31 mouse cellular contexts compared by ENCODE assay signal in genomic region chr7:119762166-119762697, GRCm38 (mm10). TPM values are rescaled to one million over a fixed set of nuclear protein-coding genes. Genes with fewer than 3 reads are reported as not detected.
DNase-seq lines count a peak whose midpoint lies in the region; ATAC-seq and TF ChIP-seq lines count a peak whose summit lies in the region.
"Had no signal": no experiment of that assay in that cellular context is flagged by ENCODE, and none has a peak within 500 bp of the region (broad histone marks: within the 10 kb centered on the region; RNA-seq: fewer than 3 reads in every experiment).

No protein-coding gene starts in this region.

- H3K4me2 ChIP-seq in liver, embryonic 12.5 days: no peak overlapping the region
- H3K4me2 ChIP-seq in stomach, embryonic 15.5 days: no peak overlapping the region
- no peak overlapping the region for H3K4me2 ChIP-seq in midbrain, embryonic 11.5 days
- H3K4me2 ChIP-seq: embryonic facial prominence, embryonic 13.5 days; forebrain, embryonic 13.5 days; heart, embryonic 11.5 days; hindbrain, embryonic 12.5 days; hindbrain, embryonic 15.5 days had no signal

- H3K79me2 ChIP-seq in liver, adult 2 months (ENCODE audit: control insufficient read depth, insufficient read depth, low read length): peaks cover 4% of the 10 kb centered on the region; the same call in 1 of the 2 replicates

- H3K9me3 ChIP-seq in liver, embryonic 12.5 days (replicated peaks): no peaks in the 10 kb centered on the region
- H3K9me3 ChIP-seq in stomach, embryonic 15.5 days: no peaks in the 10 kb centered on the region
- H3K9me3 ChIP-seq in midbrain, embryonic 11.5 days (ENCODE audit: control insufficient read depth, low read length): no peaks in the 10 kb centered on the region
- H3K9me3 ChIP-seq: embryonic facial prominence, embryonic 10.5 days; embryonic facial prominence, embryonic 13.5 days; forebrain, embryonic 10.5 days; forebrain, embryonic 13.5 days; hindbrain, embryonic 12.5 days; hindbrain, embryonic 15.5 days had no signal

- H3K27ac ChIP-seq in liver, adult 2 months (replicated peaks; ENCODE audit: insufficient read depth, low read depth, low read length): 0 out of 2 replicates have a peak overlapping the region, but pooled peaks have one; percentile 26
- H3K27ac ChIP-seq in liver, embryonic 12.5 days: no peak overlapping the region
- H3K27ac ChIP-seq in stomach, embryonic 15.5 days: no peak overlapping the region; the same call in 1 of the 2 replicates
- no peak overlapping the region for H3K27ac ChIP-seq in midbrain, embryonic 11.5 days (ENCODE audit: low read depth, low read length)
- H3K27ac ChIP-seq: embryonic facial prominence, embryonic 10.5 days; embryonic facial prominence, embryonic 13.5 days; forebrain, embryonic 10.5 days; forebrain, embryonic 13.5 days; hindbrain, embryonic 12.5 days; hindbrain, embryonic 15.5 days had no signal

- no peaks in the 10 kb centered on the region for H3K27me3 ChIP-seq in liver, adult 2 months (ENCODE audit: control insufficient read depth, insufficient read depth, low read length)
- no peaks in the 10 kb centered on the region for H3K27me3 ChIP-seq in liver, embryonic 12.5 days (replicated peaks)
- no peaks in the 10 kb centered on the region for H3K27me3 ChIP-seq in stomach, embryonic 15.5 days (replicated peaks)
- H3K27me3 ChIP-seq in midbrain, embryonic 11.5 days (ENCODE audit: control insufficient read depth, insufficient read depth, low read length): no peaks in the 10 kb centered on the region
- H3K27me3 ChIP-seq: embryonic facial prominence, embryonic 13.5 days; forebrain, embryonic 13.5 days; hindbrain, embryonic 12.5 days; hindbrain, embryonic 15.5 days had no signal

- no peak for TF ChIP-seq POLR2A in liver, adult 2 months (IDR thresholded peaks at IDR 0.05; ENCODE audit: extremely low read depth, insufficient read depth, low read length)

- peaks cover 7% of the 10 kb centered on the region for H3K4me1 ChIP-seq in liver, adult 2 months (ENCODE audit: control insufficient read depth, insufficient read depth, low read length)
- no peaks in the 10 kb centered on the region for H3K4me1 ChIP-seq in liver, embryonic 12.5 days
- H3K4me1 ChIP-seq in stomach, embryonic 15.5 days: no peaks in the 10 kb centered on the region
- no peaks in the 10 kb centered on the region for H3K4me1 ChIP-seq in midbrain, embryonic 11.5 days (ENCODE audit: control insufficient read depth, insufficient read depth, low read length)
- H3K4me1 ChIP-seq: embryonic facial prominence, embryonic 10.5 days; embryonic facial prominence, embryonic 13.5 days; forebrain, embryonic 10.5 days; forebrain, embryonic 13.5 days; hindbrain, embryonic 12.5 days; hindbrain, embryonic 15.5 days had no signal

- H3K9ac ChIP-seq in liver, adult 2 months (ENCODE audit: low read depth, low read length): peak overlapping the region; percentile 4; the same call in 1 of the 2 replicates
- H3K9ac ChIP-seq in liver, embryonic 12.5 days: no peak overlapping the region
- no peak overlapping the region for H3K9ac ChIP-seq in stomach, embryonic 15.5 days
- H3K9ac ChIP-seq in midbrain, embryonic 11.5 days (ENCODE audit: low read length): no peak overlapping the region
- H3K9ac ChIP-seq: embryonic facial prominence, embryonic 13.5 days; forebrain, embryonic 13.5 days; hindbrain, embryonic 12.5 days; hindbrain, embryonic 15.5 days had no signal

- DNase-seq in liver, adult 2 months (ENCODE audit: extremely low read depth, low read depth, low spot score): peak; percentile 63
- DNase-seq in NIH3T3 (ENCODE audit: low read depth): peak; percentile 22
- no peak for DNase-seq in left cerebral cortex, postnatal 4 days
- no peak for DNase-seq in heart, adult 11 months
- no peak for DNase-seq in midbrain, embryonic 11.5 days (ENCODE audit: low spot score, missing footprints)
- DNase-seq: adrenal gland, adult 8-10 months; adrenal gland, postnatal 25 days; cerebellum, adult 11-12 months; cerebellum, adult 8-10 months; cerebellum, postnatal 10 days; cerebellum, postnatal 36 days; embryo, embryonic 11 days; gastrocnemius, postnatal 10 days; gastrocnemius, postnatal 36 days had no signal

- TF ChIP-seq CTCF in liver, adult 2 months (IDR thresholded peaks at IDR 0.05; ENCODE audit: low read depth, low read length): no peak

- peaks cover 12% of the 10 kb centered on the region for H3K36me3 ChIP-seq in liver, adult 2 months (ENCODE audit: control insufficient read depth, insufficient read depth, low read length)
- H3K36me3 ChIP-seq in liver, embryonic 12.5 days: no peaks in the 10 kb centered on the region
- H3K36me3 ChIP-seq in stomach, embryonic 15.5 days: no peaks in the 10 kb centered on the region
- H3K36me3 ChIP-seq in midbrain, embryonic 11.5 days (ENCODE audit: control insufficient read depth, insufficient read depth, low read length): no peaks in the 10 kb centered on the region
- H3K36me3 ChIP-seq: embryonic facial prominence, embryonic 10.5 days; embryonic facial prominence, embryonic 13.5 days; forebrain, embryonic 10.5 days; hindbrain, embryonic 12.5 days; hindbrain, embryonic 15.5 days had no signal

- WGBS in liver, adult 2 months: 13% methylated on average over 4 of the region's 4 CpGs
- WGBS in liver, embryonic 12.5 days (ENCODE audit: insufficient replicate concordance): 43% methylated on average over 4 of the region's 4 CpGs
- WGBS in stomach, embryonic 15.5 days: 35% methylated on average over 4 of the region's 4 CpGs
- WGBS in midbrain, embryonic 11.5 days: 73% methylated on average over 4 of the region's 4 CpGs

- intact Hi-C loops in left cerebral cortex, postnatal 4 days (cut with DNase I): no loop called here

- H3K4me3 ChIP-seq in liver, adult 2 months (ENCODE audit: insufficient read depth, low read depth, low read length): no peak overlapping the region
- no peak overlapping the region for H3K4me3 ChIP-seq in liver, embryonic 12.5 days
- H3K4me3 ChIP-seq in stomach, embryonic 15.5 days (replicated peaks): no peak overlapping the region
- H3K4me3 ChIP-seq in midbrain, embryonic 11.5 days (ENCODE audit: low read depth, low read length): no peak overlapping the region
- H3K4me3 ChIP-seq: embryonic facial prominence, embryonic 10.5 days; embryonic facial prominence, embryonic 13.5 days; erythroblast, embryonic 14.5 days; forebrain, embryonic 10.5 days; forebrain, embryonic 13.5 days; hindbrain, embryonic 12.5 days; hindbrain, embryonic 15.5 days had no signal

- no peak for ATAC-seq in liver, embryonic 12.5 days
- ATAC-seq in stomach, embryonic 15.5 days (ENCODE audit: insufficient read depth, low FRiP score, low read depth): peak; percentile 62
- no peak for ATAC-seq in midbrain, embryonic 11.5 days (ENCODE audit: low FRiP score)
- ATAC-seq: activated CD4-positive, CD25-positive, alpha-beta regulatory T cell, adult 4 months; CD4-positive, CD25-positive, alpha-beta regulatory T cell, adult 4 months; forebrain, embryonic 13.5 days; forebrain, embryonic 16.5 days had no signal

RNA-seq across cellular contexts. Expression of gene Acsm3, which starts 1.5 kb away (rescaled TPM):
- 212 and 304 TPM in 2 replicates for total RNA-seq in liver, adult 2 months (2014; rRNA removed)
- 49.8 and 66.9 TPM in 2 replicates for polyA plus RNA-seq in liver, adult 2 months (2012; rRNA removed)
- 0.26 and 0.31 TPM in 2 replicates for polyA plus RNA-seq in liver, embryonic 12.5 days (2016; fragmentation: Nextera tagmentation; extraction: Ambion mirVana)
- polyA plus RNA-seq in stomach, embryonic 15.5 days (2015; fragmentation: Nextera tagmentation; extraction: Ambion mirVana): 9.6 and 15.6 TPM in 2 replicates
- total RNA-seq in left cerebral cortex, postnatal 4 days (2021): not detected
- 0.11 and 0.19 TPM in 2 replicates for polyA plus RNA-seq in midbrain, embryonic 11.5 days (2014; fragmentation: Nextera tagmentation; extraction: Ambion mirVana)
- total RNA-seq: granulocyte monocyte progenitor cell, adult 5-6 weeks; hematopoietic stem cell, adult 5-6 weeks had no signal
- polyA plus RNA-seq: activated CD4-positive, CD25-positive, alpha-beta regulatory T cell, adult 4 months; cortical plate, adult 2 months; embryonic facial prominence, embryonic 10.5 days; erythroblast, embryonic 14.5 days; forebrain, embryonic 16.5 days; heart, postnatal 0 days; hindbrain, embryonic 15.5 days had no signal

RNA-seq across cellular contexts. Expression of gene Rexo5, which starts 31.6 kb away (rescaled TPM):
- 4.8 and 5.4 TPM in 2 replicates for total RNA-seq in liver, adult 2 months (2014; rRNA removed)
- 1.0 and 1.9 TPM in 2 replicates for polyA plus RNA-seq in liver, adult 2 months (2012; rRNA removed)
- 13.6 and 14.0 TPM in 2 replicates for polyA plus RNA-seq in liver, embryonic 12.5 days (2016; fragmentation: Nextera tagmentation; extraction: Ambion mirVana)
- 20.4 and 20.7 TPM in 2 replicates for polyA plus RNA-seq in stomach, embryonic 15.5 days (2015; fragmentation: Nextera tagmentation; extraction: Ambion mirVana)
- 1 to 10 TPM; 7.2 to 7.9 TPM for total RNA-seq in left cerebral cortex, postnatal 4 days (2021)
- polyA plus RNA-seq in midbrain, embryonic 11.5 days (2014; fragmentation: Nextera tagmentation; extraction: Ambion mirVana): 21.0 and 25.2 TPM in 2 replicates

RNA-seq across cellular contexts. Expression of gene Eri2, which starts 31.6 kb away (rescaled TPM):
- 3.6 and 4.5 TPM in 2 replicates for total RNA-seq in liver, adult 2 months (2014; rRNA removed)
- 0.61 and 0.80 TPM in 2 replicates for polyA plus RNA-seq in liver, adult 2 months (2012; rRNA removed)
- polyA plus RNA-seq in liver, embryonic 12.5 days (2016; fragmentation: Nextera tagmentation; extraction: Ambion mirVana): 16.6 and 16.9 TPM in 2 replicates
- polyA plus RNA-seq in stomach, embryonic 15.5 days (2015; fragmentation: Nextera tagmentation; extraction: Ambion mirVana): 19.2 and 20.0 TPM in 2 replicates
- total RNA-seq in left cerebral cortex, postnatal 4 days (2021): 10 to 100 TPM in 1 of 2 experiments, 1 to 10 TPM in 1; 9.2 to 10.2 TPM
- polyA plus RNA-seq in midbrain, embryonic 11.5 days (2014; fragmentation: Nextera tagmentation; extraction: Ambion mirVana): 42.6 and 45.9 TPM in 2 replicates

RNA-seq across cellular contexts. Expression of gene Thumpd1, which starts 41.6 kb away (rescaled TPM):
- total RNA-seq in liver, adult 2 months (2014; rRNA removed): 11.8 and 13.6 TPM in 2 replicates
- 6.0 and 7.2 TPM in 2 replicates for polyA plus RNA-seq in liver, adult 2 months (2012; rRNA removed)
- polyA plus RNA-seq in liver, embryonic 12.5 days (2016; fragmentation: Nextera tagmentation; extraction: Ambion mirVana): 51.4 and 52.8 TPM in 2 replicates
- 64.4 and 65.8 TPM in 2 replicates for polyA plus RNA-seq in stomach, embryonic 15.5 days (2015; fragmentation: Nextera tagmentation; extraction: Ambion mirVana)
- 10 to 100 TPM; 51.0 to 54.0 TPM for total RNA-seq in left cerebral cortex, postnatal 4 days (2021)
- 106 TPM in 2 replicates for polyA plus RNA-seq in midbrain, embryonic 11.5 days (2014; fragmentation: Nextera tagmentation; extraction: Ambion mirVana)

Comparison
In these comparisons a context has a peak if more than half of its experiments do, and no peak if none do; other contexts are left out.
1. DNase-seq: peak in liver, adult 2 months (single experiment) and NIH3T3 (single experiment); none in left cerebral cortex, postnatal 4 days (single experiment), heart, adult 11 months (single experiment) and midbrain, embryonic 11.5 days (single experiment).